Mouse (Mus musculus) small intestine, adult 2 months (tissue): ENCODE measurements around the gene Wwox. TPM values are rescaled to one million over a fixed set of nuclear protein-coding genes. Genes with fewer than 3 reads are reported as not detected.

Experiments used
- H3K27ac ChIP-seq: fragments of 200-500 bp; 2 replicates; pipeline ENCODE4 v1.5.1; 2012; ENCODE audit warnings: low read depth, low read length, control low read depth, inconsistent platforms; ENCODE audit not compliant: insufficient read depth
- H3K27me3 ChIP-seq: fragments of 200-500 bp; 2 replicates; pipeline ENCODE4 v1.6.1; 2012; ENCODE audit warnings: mild to moderate bottlenecking, moderate library complexity, low read length, inconsistent platforms; ENCODE audit not compliant: control insufficient read depth, insufficient read depth
- H3K36me3 ChIP-seq: fragments of 200-500 bp; 2 replicates; pipeline ENCODE4 v1.6.1; 2012; ENCODE audit warnings: mild to moderate bottlenecking, low read length, control low read depth, inconsistent platforms; ENCODE audit not compliant: control insufficient read depth, insufficient read depth
- H3K4me1 ChIP-seq: fragments of 200-500 bp; 2 replicates; pipeline ENCODE4 v1.6.1; 2012; ENCODE audit warnings: low read length, inconsistent platforms, mixed read lengths; ENCODE audit not compliant: control insufficient read depth, insufficient read depth, insufficient read length
- H3K4me3 ChIP-seq: fragments of 200-500 bp; 2 replicates; pipeline ENCODE4 v1.5.1; 2012; ENCODE audit warnings: low read depth, mild to moderate bottlenecking, control low read depth, inconsistent platforms, low read length, moderate library complexity
- CTCF ChIP-seq: fragments of 200-500 bp; IDR thresholded peaks from 2 replicates; pipeline ENCODE4 v1.5.1; 2012; ENCODE audit warnings: low read depth, mild to moderate bottlenecking, control low read depth, inconsistent platforms, low read length, moderate library complexity, mixed read lengths; ENCODE audit not compliant: insufficient replicate concordance, insufficient read length; ENCODE audit errors: extremely low read depth
- POLR2A ChIP-seq: fragments of 200-500 bp; IDR thresholded peaks from 2 replicates; pipeline ENCODE4 v1.6.1; 2012; ENCODE audit warnings: low read depth, mild to moderate bottlenecking, control low read depth, inconsistent platforms, low read length, moderate library complexity
- WGBS: fragments of 180-500 bp; shearing (Covaris S2); methylation state at CpG from one replicate; pipeline ENCODE4 v1.1.7; 2018; 5-methylcytosine and 5-hydroxymethylcytosine counted together
- polyA plus RNA-seq: library from polyadenylated mRNA; depleted of rRNA; stranded (reverse); fragments of >200 nt; gene quantifications from 2 replicates; pipeline ENCODE4 v1.2.3, GENCODE M21; 2012

Wwox gene
- polyA plus RNA-seq, 1 experiment, result 6.0 TPM

GRCm38 (mm10) chr8:114634151-114634550, 194.7 kb downstream of the Wwox start:
- Histone ChIP-seq H3K27me3 (no peaks in the 10 kb centered on the region), H3K4me1 (no peaks in the 10 kb centered on the region), H3K4me3 (no peak overlapping the region), H3K36me3 (no peaks in the 10 kb centered on the region), H3K27ac (no peak overlapping the region)
- TF ChIP-seq CTCF (no peak), POLR2A (no peak)
- WGBS, result 82% methylated on average over 2 of the region's 2 CpGs

- TF ChIP-seq CTCF (no peak), POLR2A (no peak)
- H3K36me3 ChIP-seq, result no peaks in the 10 kb centered on the region
- 66% methylated on average over 9 of the region's 9 CpGs for WGBS
Measured at GRCm38 (mm10) chr8:114634669-114635410, 195.4 kb downstream of the Wwox start.

GRCm38 (mm10) chr8:114636376-114636775, 196.9 kb downstream of the Wwox start:
- WGBS, result 26% methylated on average over 5 of the region's 5 CpGs
- Histone ChIP-seq H3K27me3 (no peaks in the 10 kb centered on the region), H3K4me3 (no peak overlapping the region), H3K27ac (no peak overlapping the region), H3K36me3 (no peaks in the 10 kb centered on the region), H3K4me1 (no peaks in the 10 kb centered on the region)
- TF ChIP-seq CTCF (no peak), POLR2A (no peak)

More at GRCm38 (mm10) chr8:114634669-114635410, 195.4 kb downstream of the Wwox start:
- Histone ChIP-seq H3K27me3 (no peaks in the 10 kb centered on the region), H3K4me1 (no peaks in the 10 kb centered on the region), H3K27ac (no peak overlapping the region), H3K4me3 (no peak overlapping the region)

GRCm38 (mm10) chr8:114641809-114642208, 202.4 kb downstream of the Wwox start:
- no peaks in the 10 kb centered on the region for H3K4me1 ChIP-seq
- no peaks in the 10 kb centered on the region for H3K27me3 ChIP-seq
- TF ChIP-seq CTCF (no peak), POLR2A (no peak)
- H3K27ac ChIP-seq, result no peak overlapping the region
- H3K36me3 ChIP-seq, result no peaks in the 10 kb centered on the region
- no peak overlapping the region for H3K4me3 ChIP-seq
- 71% methylated on average over 9 of the region's 9 CpGs for WGBS

- Histone ChIP-seq H3K4me1 (no peaks in the 10 kb centered on the region), H3K27ac (no peak overlapping the region), H3K4me3 (no peak overlapping the region), H3K36me3 (no peaks in the 10 kb centered on the region), H3K27me3 (no peaks in the 10 kb centered on the region)
- WGBS, result 92% methylated on average over 14 of the region's 14 CpGs
- TF ChIP-seq CTCF, result no peak
Measured at GRCm38 (mm10) chr8:114650789-114651188, 211.3 kb downstream of the Wwox start.

GRCm38 (mm10) chr8:114657789-114658188, 218.3 kb downstream of the Wwox start:
- no peaks in the 10 kb centered on the region for H3K36me3 ChIP-seq
- TF ChIP-seq CTCF, result no peak
- TF ChIP-seq POLR2A, result no peak
- WGBS, result 18% methylated on average over 4 of the region's 4 CpGs
- no peaks in the 10 kb centered on the region for H3K4me1 ChIP-seq
- no peak overlapping the region for H3K27ac ChIP-seq
- H3K27me3 ChIP-seq, result no peaks in the 10 kb centered on the region
- H3K4me3 ChIP-seq, result no peak overlapping the region

GRCm38 (mm10) chr8:114658475-114658874, 219.0 kb downstream of the Wwox start:
- WGBS, result 71% methylated on average over 4 of the region's 4 CpGs
- H3K27me3 ChIP-seq, result no peaks in the 10 kb centered on the region
- H3K4me3 ChIP-seq, result no peak overlapping the region
- no peaks in the 10 kb centered on the region for H3K4me1 ChIP-seq
- TF ChIP-seq POLR2A, result no peak
- no peak for TF ChIP-seq CTCF
- no peaks in the 10 kb centered on the region for H3K36me3 ChIP-seq
- H3K27ac ChIP-seq, result no peak overlapping the region
